Mouse (Mus musculus) cerebellum, adult 2 months (tissue): ENCODE results near the gene Pex12.
"Not testable (repeated sequence)": the region's sequence is repeated elsewhere in the genome, so short reads cannot be mapped to it uniquely, and the experiment has no call there.

Experiments used
- CTCF ChIP-seq: fragments of 200-500 bp; IDR thresholded peaks from 2 replicates; pipeline ENCODE4 v1.5.1; 2011; ENCODE audit warnings: low read depth, mild to moderate bottlenecking, control low read depth, low read length, moderate library complexity, borderline replicate concordance; ENCODE audit not compliant: insufficient read depth
- POLR2A ChIP-seq: fragments of 200-500 bp; IDR thresholded peaks from 2 replicates; pipeline ENCODE4 v1.6.1; 2011; ENCODE audit warnings: low read length, control low read depth, borderline replicate concordance; ENCODE audit not compliant: insufficient read depth

GRCm38 (mm10) chr11:83257211-83257610 lies 45.2 kb downstream of the Pex12 start:
- TF ChIP-seq POLR2A, CTCF: not testable (repeated sequence)
